Mouse (Mus musculus) gastrocnemius, adult 18-20 months (tissue): ENCODE measurements around the gene Mia2. TPM values are rescaled to one million over a fixed set of nuclear protein-coding genes. Genes with fewer than 3 reads are reported as not detected.
A peak's percentile ranks its signal among the peaks of the same experiment; 100 is the strongest.

Experiments
- DNase-seq: peaks from one replicate; pipeline ENCODE4 v3.0.0; 2021; ENCODE audit warnings: low spot score
- total RNA-seq, 2 experiments: library from RNA; stranded (reverse); gene quantifications; 2 replicates each; pipeline ENCODE4 v1.2.3; 2021

The Mia2 gene
- total RNA-seq, 2 experiments from 2014 or later = 104 to 118 TPM

DNA sequence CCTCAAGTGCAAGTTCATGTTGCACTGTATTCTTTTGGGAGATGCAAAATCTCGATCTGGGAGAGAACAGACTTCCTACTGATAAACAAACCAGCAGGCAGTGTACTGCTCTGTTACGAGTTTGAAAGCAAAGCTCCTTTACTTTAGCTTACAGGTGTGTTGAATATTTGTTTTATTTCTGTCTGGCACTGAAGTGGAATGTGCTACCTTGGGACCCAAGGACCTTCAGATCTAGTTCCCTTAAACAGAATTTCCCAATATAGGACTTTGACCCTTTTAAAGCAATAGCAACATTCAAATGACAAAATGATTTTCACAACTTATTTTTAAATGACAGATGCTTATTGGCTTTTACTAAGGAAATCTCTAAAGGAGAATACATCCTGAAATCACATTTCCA, 2.1 kb upstream of the Mia2 start:
- DNase-seq = no peak

- no peak for DNase-seq
Measured at GRCm38 (mm10) chr12:59104771-59105170, 9.2 kb downstream of the Mia2 start.

DNA sequence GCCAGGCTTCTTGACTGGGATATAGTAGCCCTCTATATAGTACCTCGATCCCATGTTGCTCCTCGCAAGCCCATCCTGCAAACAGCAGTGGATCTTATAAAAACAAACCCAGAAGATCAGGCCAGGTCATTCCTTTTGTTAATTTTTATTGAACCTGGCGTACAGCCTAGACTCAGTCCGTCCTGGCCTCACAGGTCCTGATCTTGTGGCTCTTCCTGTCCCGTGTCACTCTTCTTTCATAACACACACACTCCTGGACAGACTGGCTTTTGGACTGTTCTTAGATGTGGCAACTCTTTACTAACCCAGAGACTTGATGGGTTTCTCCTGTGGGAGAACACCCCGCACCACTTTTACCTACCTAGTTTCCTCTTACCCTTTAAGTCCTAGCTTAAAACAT, 10.3 kb downstream of the Mia2 start:
- no peak for DNase-seq

DNA sequence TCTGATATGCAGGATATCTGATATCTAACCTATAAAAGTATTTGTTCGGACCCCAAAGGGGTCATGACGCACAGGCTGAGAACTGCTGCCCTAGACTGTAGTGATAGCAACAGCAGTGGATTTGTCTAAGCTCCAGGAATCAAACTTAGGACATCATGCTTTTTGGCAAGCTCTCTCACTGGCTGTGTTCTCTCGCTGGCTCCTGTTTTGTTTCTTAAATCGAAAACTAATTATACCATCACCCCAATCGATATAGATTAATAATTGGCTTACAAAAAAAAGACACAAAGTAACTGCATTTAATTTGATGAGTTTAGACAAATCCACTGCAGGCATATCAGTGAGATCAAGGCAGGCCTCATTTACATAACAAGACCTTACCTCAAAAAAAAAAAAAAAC, 10.9 kb downstream of the Mia2 start:
- no peak for DNase-seq

GRCm38 (mm10) chr12:59107926-59108325, 12.3 kb downstream of the Mia2 start:
- DNase-seq = no peak

GRCm38 (mm10) chr12:59117184-59117583, 21.6 kb downstream of the Mia2 start:
- no peak for DNase-seq

- DNase-seq = no peak
Measured at GRCm38 (mm10) chr12:59125426-59125825, 29.8 kb downstream of the Mia2 start.

GRCm38 (mm10) chr12:59128501-59128900, 32.9 kb downstream of the Mia2 start:
- no peak for DNase-seq

DNA sequence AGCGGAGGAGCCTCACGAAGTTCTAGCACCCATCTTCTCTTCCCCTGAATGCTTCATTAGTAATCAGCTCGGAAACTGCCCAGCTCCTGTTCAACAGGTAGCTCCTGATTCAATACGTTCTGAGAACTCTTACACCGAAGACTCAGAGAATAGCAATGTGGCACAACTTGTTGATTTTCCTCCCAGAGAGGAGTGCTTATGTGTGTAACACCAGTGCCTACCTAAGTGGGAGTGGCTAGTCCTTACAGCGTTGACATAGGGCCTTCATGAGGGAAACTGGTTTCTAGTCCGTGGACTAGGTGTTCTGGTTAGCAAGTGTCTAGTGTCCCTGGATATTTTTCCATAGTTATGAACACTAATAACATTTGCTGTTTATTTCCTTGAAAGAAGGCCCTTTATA, 33.4 kb downstream of the Mia2 start:
- DNase-seq = peak; percentile 35

DNA sequence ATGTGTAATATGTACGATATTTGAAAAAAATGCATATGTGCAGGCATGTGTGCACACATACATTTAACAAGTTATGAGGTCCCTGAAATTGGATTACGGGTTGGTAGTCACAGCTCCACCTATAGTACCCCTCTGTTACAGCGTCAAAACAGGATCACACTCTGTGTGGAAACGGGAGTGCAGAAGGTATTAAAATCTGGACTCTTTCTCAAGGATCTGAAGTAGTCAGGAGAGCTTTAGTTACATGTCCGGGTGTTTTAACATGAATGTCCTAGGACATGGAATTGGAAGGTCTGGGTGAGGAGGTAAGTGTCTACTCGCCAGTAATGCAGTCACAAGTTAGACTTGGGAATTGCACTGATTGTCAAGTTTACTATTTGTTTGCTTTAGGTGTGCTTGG, 34.0 kb downstream of the Mia2 start:
- peak; percentile 61 for DNase-seq

- peak; percentile 38 for DNase-seq
Measured at GRCm38 (mm10) chr12:59130249-59130648, 34.6 kb downstream of the Mia2 start.

- DNase-seq = peak; percentile 94
Measured at GRCm38 (mm10) chr12:59130651-59131577, 35.3 kb downstream of the Mia2 start.

- DNase-seq = no peak
Measured at GRCm38 (mm10) chr12:59131578-59131946, 36.0 kb downstream of the Mia2 start.

DNA sequence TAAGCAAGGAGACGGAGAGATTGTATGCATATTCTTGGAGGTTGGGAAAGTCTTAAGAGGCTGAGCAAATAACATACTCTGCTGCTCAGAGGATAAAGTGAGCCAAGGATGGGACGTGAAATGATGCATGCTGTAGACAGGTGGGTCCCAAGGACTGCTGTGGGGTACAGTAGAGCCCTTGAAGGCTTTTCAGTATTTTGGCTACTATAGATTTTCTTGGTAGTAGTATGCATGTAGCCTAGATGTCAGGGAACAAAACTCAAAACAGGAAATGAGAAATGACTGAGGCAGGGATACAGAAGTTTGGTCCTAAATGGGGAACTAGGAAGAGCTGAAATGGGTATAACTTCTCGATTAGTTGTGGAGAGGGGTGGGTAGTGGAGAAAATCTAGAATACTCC, 36.9 kb downstream of the Mia2 start:
- no peak for DNase-seq

DNA sequence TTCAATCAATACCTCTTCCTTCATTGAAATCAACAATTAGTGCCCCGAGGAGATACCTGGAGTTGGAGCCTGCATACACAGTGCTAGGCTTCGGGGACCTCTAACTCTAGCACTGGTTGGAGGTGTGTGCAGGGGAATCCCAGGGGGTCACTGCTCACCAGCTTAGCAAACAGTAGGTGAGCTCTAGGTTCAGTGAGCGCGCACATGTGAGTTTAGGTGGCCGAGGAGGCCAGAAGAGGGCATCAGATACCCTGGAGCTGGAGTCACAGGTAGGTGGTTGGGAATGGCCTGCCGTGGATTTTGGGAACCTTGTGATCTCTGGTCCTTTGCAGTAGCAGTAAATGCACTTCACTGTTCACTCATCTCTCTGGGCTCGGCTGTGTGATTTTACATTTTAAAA, 37.3 kb downstream of the Mia2 start:
- no peak for DNase-seq

GRCm38 (mm10) chr12:59133437-59133999, 37.9 kb downstream of the Mia2 start:
- DNase-seq = no peak

- no peak for DNase-seq
Measured at GRCm38 (mm10) chr12:59135096-59135495, 39.5 kb downstream of the Mia2 start.

- no peak for DNase-seq
Measured at GRCm38 (mm10) chr12:59135533-59136300, 40.1 kb downstream of the Mia2 start.

GRCm38 (mm10) chr12:59137031-59137430, 41.4 kb downstream of the Mia2 start:
- DNase-seq = no peak

- DNase-seq = no peak
Measured at GRCm38 (mm10) chr12:59139372-59139771, 43.8 kb downstream of the Mia2 start.

DNA sequence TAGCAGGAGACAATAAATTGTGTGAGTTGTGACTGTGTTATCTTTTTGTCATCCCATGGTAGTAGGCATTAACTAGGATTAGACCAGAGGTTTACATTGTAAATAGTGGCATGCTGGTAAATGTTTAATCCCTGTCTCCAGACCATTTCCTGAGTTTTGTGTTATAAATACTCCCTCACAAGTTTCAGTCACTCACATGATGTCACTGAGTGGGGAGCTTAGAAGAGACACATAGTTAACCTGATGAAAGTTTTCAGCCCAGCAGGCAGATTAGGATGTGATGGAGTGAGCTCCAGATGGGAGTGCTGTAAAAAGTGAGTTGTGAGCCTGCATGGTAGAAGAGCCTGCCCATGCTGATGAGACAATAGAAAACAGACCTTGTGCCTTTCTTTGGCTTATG, 49.5 kb downstream of the Mia2 start:
- DNase-seq = no peak

DNA sequence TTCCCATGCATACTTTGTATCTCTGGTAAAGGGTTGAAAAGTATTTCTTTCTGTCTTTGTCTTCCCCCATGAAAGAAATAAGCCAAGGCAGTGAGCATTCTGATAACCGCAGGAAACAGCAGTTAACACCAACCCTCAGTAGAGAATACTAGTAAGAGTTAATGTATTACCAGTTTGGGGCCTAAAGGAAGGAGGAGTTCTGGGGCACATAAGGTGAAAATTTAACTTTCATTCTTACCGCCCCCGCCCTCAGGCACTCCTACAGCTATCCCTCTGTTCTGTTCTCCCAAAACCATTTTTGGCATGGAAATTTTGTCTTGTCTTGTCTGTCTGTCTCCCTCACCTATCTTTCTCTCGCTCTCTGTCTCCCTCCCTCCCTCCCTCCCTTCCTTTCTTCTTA, 54.1 kb downstream of the Mia2 start:
- no peak for DNase-seq
